Mouse (Mus musculus): ENCODE results near the gene Mon1b. TPM values are rescaled to one million over a fixed set of nuclear protein-coding genes. Genes with fewer than 3 reads are reported as not detected.

Gene Mon1b
- polyA plus RNA-seq, 1 experiment from 2014 or later = 8.2 TPM

GRCm38 (mm10) chr8:113669924-113670323 is 34.5 kb downstream of the Mon1b start:
- Histone ChIP-seq H3K9ac (replicated peaks; ENCODE audit: low read length) (no peak overlapping the region), H3K36me3 (ENCODE audit: insufficient read depth, low read length) (no peaks in the 10 kb centered on the region), H3K4me3 (ENCODE audit: low read length) (no peak overlapping the region), H3K4me1 (ENCODE audit: insufficient read depth, low read length) (peaks cover 7% of the 10 kb centered on the region; the same call in 1 of the 2 replicates), H3K9me3 (ENCODE audit: low read length) (no peaks in the 10 kb centered on the region), H3K4me2 (replicated peaks; ENCODE audit: low read depth, low read length) (no peak overlapping the region), H3K27me3 (ENCODE audit: insufficient read depth, low read length) (no peaks in the 10 kb centered on the region), H3K27ac (ENCODE audit: low read length) (no peak overlapping the region)
- ATAC-seq (ENCODE audit: low FRiP score, low TSS enrichment) = no peak
- WGBS = 88% methylated on average over 10 of the region's 10 CpGs

DNA sequence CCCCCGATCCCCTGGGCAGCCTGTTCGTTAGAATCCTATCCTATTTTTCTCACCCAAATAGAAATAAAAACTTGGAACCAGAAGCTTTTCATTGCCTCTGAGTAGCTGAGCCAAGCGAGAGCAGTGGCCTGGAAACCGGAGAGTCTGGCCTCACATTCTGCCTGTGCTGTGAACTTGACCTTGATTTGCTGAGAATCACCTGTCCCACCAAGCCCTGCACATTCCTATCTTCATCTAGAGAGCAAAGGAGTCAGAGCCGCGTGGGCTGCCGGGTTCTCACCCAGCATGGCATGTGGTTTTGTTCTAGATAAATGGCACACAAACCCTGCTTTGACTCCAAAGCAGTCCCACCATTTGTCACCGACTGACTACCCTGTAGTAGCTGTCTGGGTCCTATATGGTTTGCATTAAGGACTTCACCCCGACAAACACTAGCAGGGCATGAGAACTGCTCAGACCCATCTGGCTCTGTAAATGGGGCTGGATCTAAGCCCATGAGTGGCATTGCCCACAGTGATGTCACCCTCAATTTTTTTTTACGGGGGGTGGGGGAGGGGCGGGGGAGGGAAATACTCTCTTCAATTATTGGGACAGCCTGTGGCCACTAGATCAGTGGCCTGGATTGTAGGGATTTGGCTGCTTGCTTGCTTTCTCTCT is 37.3 kb downstream of the Mon1b start:
- no peaks in the 10 kb centered on the region for H3K4me1 ChIP-seq (ENCODE audit: insufficient read depth, low read length)
- ATAC-seq (ENCODE audit: low FRiP score, low TSS enrichment) = no peak
- no peaks in the 10 kb centered on the region for H3K27me3 ChIP-seq (ENCODE audit: insufficient read depth, low read length)
- H3K9me3 ChIP-seq (ENCODE audit: low read length) = no peaks in the 10 kb centered on the region
- H3K4me2 ChIP-seq (replicated peaks; ENCODE audit: low read depth, low read length) = no peak overlapping the region
- H3K4me3 ChIP-seq (ENCODE audit: low read length) = no peak overlapping the region
- no peaks in the 10 kb centered on the region for H3K36me3 ChIP-seq (ENCODE audit: insufficient read depth, low read length)
- H3K27ac ChIP-seq (ENCODE audit: low read length) = no peak overlapping the region
- no peak overlapping the region for H3K9ac ChIP-seq (replicated peaks; ENCODE audit: low read length)
- WGBS = 67% methylated on average over 11 of the region's 11 CpGs

DNA sequence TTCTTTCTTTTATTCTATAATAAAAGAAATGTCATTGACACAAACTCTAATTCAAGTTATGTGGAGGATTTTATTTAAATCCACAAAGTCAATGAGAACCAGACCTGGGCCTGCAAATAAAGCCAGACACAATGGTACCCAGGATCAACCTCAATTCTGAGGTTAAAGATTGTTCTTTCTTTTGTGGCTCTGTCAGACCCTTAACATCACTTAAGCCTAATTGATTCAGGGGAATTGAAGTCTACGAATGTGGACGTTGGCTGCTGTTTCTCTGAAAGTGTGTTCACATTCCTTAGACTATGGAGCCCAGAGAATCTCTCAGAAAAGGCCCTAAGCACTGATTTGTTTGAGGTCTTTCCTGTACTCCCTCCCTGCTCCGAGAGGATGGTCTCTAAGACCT is 37.9 kb downstream of the Mon1b start:
- no peak overlapping the region for H3K27ac ChIP-seq (ENCODE audit: low read length)
- no peak overlapping the region for H3K9ac ChIP-seq (replicated peaks; ENCODE audit: low read length)
- H3K36me3 ChIP-seq (ENCODE audit: insufficient read depth, low read length) = no peaks in the 10 kb centered on the region
- H3K9me3 ChIP-seq (ENCODE audit: low read length) = no peaks in the 10 kb centered on the region
- H3K4me1 ChIP-seq (ENCODE audit: insufficient read depth, low read length) = no peaks in the 10 kb centered on the region
- 70% methylated on average over 3 of the region's 3 CpGs for WGBS
- ATAC-seq (ENCODE audit: low FRiP score, low TSS enrichment) = no peak
- H3K4me3 ChIP-seq (ENCODE audit: low read length) = no peak overlapping the region
- no peak overlapping the region for H3K4me2 ChIP-seq (replicated peaks; ENCODE audit: low read depth, low read length)
- no peaks in the 10 kb centered on the region for H3K27me3 ChIP-seq (ENCODE audit: insufficient read depth, low read length)

DNA sequence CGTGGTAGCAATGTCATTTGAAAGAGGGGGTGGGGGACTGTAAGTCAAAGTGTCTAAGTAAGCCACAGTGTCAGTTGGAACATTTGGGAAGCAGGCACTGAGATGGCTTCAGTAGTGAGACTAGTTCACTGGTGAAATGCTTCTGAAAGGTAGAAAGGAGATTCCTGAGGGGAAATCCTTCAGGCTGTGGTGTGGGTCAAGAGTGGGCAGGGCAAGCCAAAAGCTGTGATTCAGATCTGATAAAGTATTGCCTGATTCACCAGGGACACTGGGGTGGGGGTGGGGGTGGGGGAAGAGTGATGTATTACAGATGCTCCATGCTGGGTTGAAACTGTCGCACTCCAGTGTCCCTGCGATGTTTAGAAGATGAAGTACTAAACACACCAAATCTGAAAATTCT is 39.2 kb downstream of the Mon1b start:
- Histone ChIP-seq H3K27me3 (ENCODE audit: insufficient read depth, low read length) (no peaks in the 10 kb centered on the region), H3K9me3 (ENCODE audit: low read length) (no peaks in the 10 kb centered on the region), H3K4me2 (replicated peaks; ENCODE audit: low read depth, low read length) (no peak overlapping the region), H3K4me1 (ENCODE audit: insufficient read depth, low read length) (no peaks in the 10 kb centered on the region), H3K36me3 (ENCODE audit: insufficient read depth, low read length) (no peaks in the 10 kb centered on the region), H3K27ac (ENCODE audit: low read length) (no peak overlapping the region), H3K9ac (replicated peaks; ENCODE audit: low read length) (no peak overlapping the region), H3K4me3 (ENCODE audit: low read length) (no peak overlapping the region)
- ATAC-seq (ENCODE audit: low FRiP score, low TSS enrichment) = no peak
- 71% methylated on average over 3 of the region's 3 CpGs for WGBS

DNA sequence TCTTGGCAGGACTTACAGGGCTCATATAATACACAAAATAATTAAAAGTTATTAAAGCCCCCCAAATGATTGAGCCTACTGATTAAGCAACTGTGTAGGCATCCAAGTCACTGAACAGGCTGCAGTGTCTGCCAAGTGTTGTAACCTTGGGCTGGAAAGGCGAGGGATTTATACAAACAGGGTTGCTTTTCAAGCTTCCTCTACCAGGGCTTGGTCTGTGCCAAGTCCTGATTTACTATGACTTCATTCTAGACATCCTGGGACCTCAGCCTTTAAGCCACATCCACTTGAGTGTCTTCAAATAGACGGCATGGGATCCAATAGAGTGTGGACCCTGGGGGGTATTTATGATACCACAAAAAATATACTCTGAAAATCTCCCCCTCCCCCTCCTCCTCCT is 39.9 kb downstream of the Mon1b start:
- Histone ChIP-seq H3K27ac (ENCODE audit: low read length) (no peak overlapping the region), H3K36me3 (ENCODE audit: insufficient read depth, low read length) (no peaks in the 10 kb centered on the region), H3K4me3 (ENCODE audit: low read length) (no peak overlapping the region), H3K4me2 (replicated peaks; ENCODE audit: low read depth, low read length) (no peak overlapping the region), H3K9ac (replicated peaks; ENCODE audit: low read length) (no peak overlapping the region), H3K27me3 (ENCODE audit: insufficient read depth, low read length) (no peaks in the 10 kb centered on the region), H3K9me3 (ENCODE audit: low read length) (no peaks in the 10 kb centered on the region), H3K4me1 (ENCODE audit: insufficient read depth, low read length) (no peaks in the 10 kb centered on the region)
- ATAC-seq (ENCODE audit: low FRiP score, low TSS enrichment) = no peak
- 68% methylated on average over 2 of the region's 2 CpGs for WGBS

DNA sequence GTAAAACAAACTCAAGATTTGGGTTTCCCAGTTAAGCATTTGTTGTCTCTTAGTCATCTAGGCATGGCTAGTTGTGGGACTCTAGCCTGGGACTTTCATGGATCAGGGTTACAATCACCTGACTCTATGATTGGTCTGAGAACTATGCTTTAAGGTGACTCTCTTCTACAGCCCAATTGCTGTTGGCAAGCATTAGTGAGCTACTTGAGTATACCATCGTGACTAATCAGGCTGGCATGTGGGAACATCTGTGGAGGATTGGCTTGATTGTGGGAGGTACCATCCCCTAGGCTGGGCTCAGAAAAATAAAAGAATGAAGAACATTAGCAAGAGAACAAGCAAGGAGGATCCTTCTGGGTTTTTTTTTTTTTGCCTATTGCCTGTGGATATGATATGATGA is 41.4 kb downstream of the Mon1b start:
- no peak for ATAC-seq (ENCODE audit: low FRiP score, low TSS enrichment)
- Histone ChIP-seq H3K36me3 (ENCODE audit: insufficient read depth, low read length) (no peaks in the 10 kb centered on the region), H3K4me3 (ENCODE audit: low read length) (no peak overlapping the region), H3K27me3 (ENCODE audit: insufficient read depth, low read length) (no peaks in the 10 kb centered on the region), H3K27ac (ENCODE audit: low read length) (no peak overlapping the region), H3K9ac (replicated peaks; ENCODE audit: low read length) (no peak overlapping the region), H3K4me2 (replicated peaks; ENCODE audit: low read depth, low read length) (no peak overlapping the region), H3K4me1 (ENCODE audit: insufficient read depth, low read length) (no peaks in the 10 kb centered on the region), H3K9me3 (ENCODE audit: low read length) (no peaks in the 10 kb centered on the region)
- WGBS = 89% methylated on average over 1 of the region's 1 CpGs

DNA sequence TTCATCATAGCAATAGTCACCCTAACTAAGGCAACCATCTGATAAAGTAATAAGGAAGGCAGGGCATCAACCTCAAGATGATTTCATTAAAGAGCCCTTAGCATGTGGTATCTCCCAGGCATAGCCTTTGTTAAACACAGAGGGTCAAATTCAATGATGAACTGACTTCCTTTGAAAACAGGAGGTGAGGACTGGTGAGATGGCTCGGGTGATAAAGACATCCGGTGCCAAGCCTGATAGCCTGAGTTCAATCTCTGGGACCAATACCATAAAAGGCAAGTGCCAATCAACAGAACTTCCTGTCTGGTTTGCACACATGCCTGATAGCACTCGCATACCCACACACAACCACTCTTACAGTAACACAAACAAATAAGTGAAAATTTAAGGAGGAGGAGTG is 44.0 kb downstream of the Mon1b start:
- no peak overlapping the region for H3K27ac ChIP-seq (ENCODE audit: low read length)
- no peak for ATAC-seq (ENCODE audit: low FRiP score, low TSS enrichment)
- no peaks in the 10 kb centered on the region for H3K9me3 ChIP-seq (ENCODE audit: low read length)
- H3K4me2 ChIP-seq (replicated peaks; ENCODE audit: low read depth, low read length) = no peak overlapping the region
- 65% methylated on average over 3 of the region's 3 CpGs for WGBS
- H3K4me3 ChIP-seq (ENCODE audit: low read length) = no peak overlapping the region
- H3K9ac ChIP-seq (replicated peaks; ENCODE audit: low read length) = no peak overlapping the region
- no peaks in the 10 kb centered on the region for H3K36me3 ChIP-seq (ENCODE audit: insufficient read depth, low read length)
- no peaks in the 10 kb centered on the region for H3K4me1 ChIP-seq (ENCODE audit: insufficient read depth, low read length)
- no peaks in the 10 kb centered on the region for H3K27me3 ChIP-seq (ENCODE audit: insufficient read depth, low read length)

GRCm38 (mm10) chr8:113687889-113688542 is 52.6 kb downstream of the Mon1b start:
- peaks cover 10% of the 10 kb centered on the region; the same call in 1 of the 2 replicates for H3K4me1 ChIP-seq (ENCODE audit: insufficient read depth, low read length)
- no peaks in the 10 kb centered on the region for H3K27me3 ChIP-seq (ENCODE audit: insufficient read depth, low read length)
- no peak overlapping the region for H3K27ac ChIP-seq (ENCODE audit: low read length)
- H3K9ac ChIP-seq (replicated peaks; ENCODE audit: low read length) = no peak overlapping the region
- H3K36me3 ChIP-seq (ENCODE audit: insufficient read depth, low read length) = no peaks in the 10 kb centered on the region
- no peak overlapping the region for H3K4me3 ChIP-seq (ENCODE audit: low read length)
- H3K4me2 ChIP-seq (replicated peaks; ENCODE audit: low read depth, low read length) = peak overlapping the region; percentile 30; the same call in 1 of the 2 replicates
- peak; percentile 23; the same call in 1 of the 2 replicates for ATAC-seq (ENCODE audit: low FRiP score, low TSS enrichment)
- no peaks in the 10 kb centered on the region for H3K9me3 ChIP-seq (ENCODE audit: low read length)
- WGBS = 42% methylated on average over 17 of the region's 17 CpGs

DNA sequence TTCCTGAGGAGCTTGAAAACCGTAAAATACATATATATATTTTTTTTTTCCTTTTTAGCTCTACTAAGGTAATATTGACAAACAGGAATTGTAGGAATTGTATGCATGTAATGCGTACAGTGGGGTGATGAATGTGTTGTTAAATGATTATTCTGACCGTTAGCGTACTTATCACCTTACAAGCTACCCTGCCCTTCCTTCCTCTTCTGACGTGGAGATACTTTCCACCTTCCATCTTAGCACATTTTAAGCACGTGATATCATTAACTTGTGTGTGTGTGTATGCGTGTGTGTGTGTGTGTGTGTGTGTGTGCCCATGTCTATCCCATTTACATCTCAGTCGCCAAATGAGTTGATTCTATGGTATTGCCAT is 53.1 kb downstream of the Mon1b start:
- no peak overlapping the region for H3K27ac ChIP-seq (ENCODE audit: low read length)
- no peak for ATAC-seq (ENCODE audit: low FRiP score, low TSS enrichment)
- no peaks in the 10 kb centered on the region for H3K36me3 ChIP-seq (ENCODE audit: insufficient read depth, low read length)
- WGBS = 82% methylated on average over 8 of the region's 8 CpGs
- no peaks in the 10 kb centered on the region for H3K27me3 ChIP-seq (ENCODE audit: insufficient read depth, low read length)
- peaks cover 10% of the 10 kb centered on the region; the same call in 1 of the 2 replicates for H3K4me1 ChIP-seq (ENCODE audit: insufficient read depth, low read length)
- H3K4me2 ChIP-seq (replicated peaks; ENCODE audit: low read depth, low read length) = no peak overlapping the region
- no peaks in the 10 kb centered on the region for H3K9me3 ChIP-seq (ENCODE audit: low read length)
- no peak overlapping the region for H3K4me3 ChIP-seq (ENCODE audit: low read length)
- H3K9ac ChIP-seq (replicated peaks; ENCODE audit: low read length) = no peak overlapping the region

- H3K4me2 ChIP-seq (replicated peaks; ENCODE audit: low read depth, low read length) = no peak overlapping the region
- no peak overlapping the region for H3K27ac ChIP-seq (ENCODE audit: low read length)
- WGBS = 52% methylated on average over 14 of the region's 14 CpGs
- peaks cover 10% of the 10 kb centered on the region; the same call in 1 of the 2 replicates for H3K4me1 ChIP-seq (ENCODE audit: insufficient read depth, low read length)
- ATAC-seq (ENCODE audit: low FRiP score, low TSS enrichment) = 0 out of 2 replicates have a peak, but pooled peaks have one; percentile 35
- no peaks in the 10 kb centered on the region for H3K27me3 ChIP-seq (ENCODE audit: insufficient read depth, low read length)
- no peak overlapping the region for H3K4me3 ChIP-seq (ENCODE audit: low read length)
- no peaks in the 10 kb centered on the region for H3K36me3 ChIP-seq (ENCODE audit: insufficient read depth, low read length)
- no peaks in the 10 kb centered on the region for H3K9me3 ChIP-seq (ENCODE audit: low read length)
- H3K9ac ChIP-seq (replicated peaks; ENCODE audit: low read length) = no peak overlapping the region
Observed at GRCm38 (mm10) chr8:113691622-113692343, 56.4 kb downstream of the Mon1b start.
